Mouse (Mus musculus): ENCODE data around the gene Ddost. TPM values are rescaled to one million over a fixed set of nuclear protein-coding genes. Genes with fewer than 3 reads are reported as not detected.

Ddost gene
- polyA plus RNA-seq, 1 experiment, result 98.3 TPM

DNA sequence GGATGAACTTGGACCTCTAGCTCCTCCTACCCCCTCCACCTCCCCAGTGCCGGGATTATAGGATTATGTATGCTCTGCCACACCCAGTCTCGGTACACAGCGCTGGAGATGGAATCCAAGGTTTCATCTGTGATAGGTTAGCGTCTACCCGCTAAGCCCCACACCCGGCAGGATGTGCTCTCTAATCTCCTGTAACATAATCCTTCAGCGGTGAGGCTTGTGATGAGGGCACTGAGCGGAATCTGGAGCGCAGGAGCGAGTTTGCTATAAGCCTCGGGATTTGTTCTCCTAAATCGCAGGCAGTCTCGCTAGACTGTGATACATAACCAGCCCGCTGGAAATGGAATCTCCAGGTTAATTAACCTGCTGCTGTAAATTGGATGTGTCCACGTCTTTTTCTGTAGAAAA is 25.7 kb downstream of the Ddost start:
- H3K4me3 ChIP-seq (replicated peaks; ENCODE audit: insufficient read depth, low read depth, low read length), result no peak overlapping the region
- 38% methylated on average over 15 of the region's 15 CpGs for WGBS
- no peak for DNase-seq
- TF ChIP-seq POLR2A (IDR thresholded peaks at IDR 0.05; ENCODE audit: borderline replicate concordance, insufficient read depth, low read length) (no peak), CTCF (IDR thresholded peaks at IDR 0.05; ENCODE audit: borderline replicate concordance, insufficient read depth, low read depth, low read length) (no peak)
- no peak overlapping the region for H3K27ac ChIP-seq (ENCODE audit: insufficient read depth, low read length)
- H3K4me1 ChIP-seq (ENCODE audit: control insufficient read depth, insufficient read depth, low read length), result peaks cover 12% of the 10 kb centered on the region
- no peaks in the 10 kb centered on the region for H3K27me3 ChIP-seq (ENCODE audit: control insufficient read depth, insufficient read depth, low read length)

DNA sequence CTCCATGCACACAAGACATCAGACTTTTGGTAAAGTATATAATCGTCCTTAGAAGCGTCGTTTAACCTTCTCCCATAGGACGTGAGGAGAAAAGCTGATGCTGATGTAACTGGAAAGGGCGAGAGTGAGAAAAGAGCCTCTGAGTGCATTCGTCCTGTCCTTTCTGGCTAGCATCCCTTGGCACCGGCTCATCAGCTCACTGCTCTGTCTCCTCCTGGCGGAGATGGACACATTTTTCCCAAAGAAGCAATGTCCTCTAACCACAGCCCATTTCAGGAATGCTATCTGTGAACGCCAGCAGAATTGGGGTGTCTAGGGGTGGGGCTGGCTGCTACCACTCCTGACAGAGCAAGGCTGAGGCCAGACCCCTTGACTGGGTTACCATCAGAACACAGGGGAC is 27.1 kb downstream of the Ddost start:
- peak; percentile 40 to 54 for DNase-seq
- H3K27me3 ChIP-seq (ENCODE audit: control insufficient read depth, insufficient read depth, low read length), result no peaks in the 10 kb centered on the region
- peak; percentile 48; the same call in 1 of the 2 replicates for TF ChIP-seq CTCF (IDR thresholded peaks at IDR 0.05; ENCODE audit: borderline replicate concordance, insufficient read depth, low read depth, low read length)
- TF ChIP-seq POLR2A (IDR thresholded peaks at IDR 0.05; ENCODE audit: borderline replicate concordance, insufficient read depth, low read length), result no peak
- 18% methylated on average over 9 of the region's 9 CpGs for WGBS
- no peak overlapping the region for H3K4me3 ChIP-seq (replicated peaks; ENCODE audit: insufficient read depth, low read depth, low read length)
- peaks cover 12% of the 10 kb centered on the region for H3K4me1 ChIP-seq (ENCODE audit: control insufficient read depth, insufficient read depth, low read length)
- H3K27ac ChIP-seq (ENCODE audit: insufficient read depth, low read length), result no peak overlapping the region

DNA sequence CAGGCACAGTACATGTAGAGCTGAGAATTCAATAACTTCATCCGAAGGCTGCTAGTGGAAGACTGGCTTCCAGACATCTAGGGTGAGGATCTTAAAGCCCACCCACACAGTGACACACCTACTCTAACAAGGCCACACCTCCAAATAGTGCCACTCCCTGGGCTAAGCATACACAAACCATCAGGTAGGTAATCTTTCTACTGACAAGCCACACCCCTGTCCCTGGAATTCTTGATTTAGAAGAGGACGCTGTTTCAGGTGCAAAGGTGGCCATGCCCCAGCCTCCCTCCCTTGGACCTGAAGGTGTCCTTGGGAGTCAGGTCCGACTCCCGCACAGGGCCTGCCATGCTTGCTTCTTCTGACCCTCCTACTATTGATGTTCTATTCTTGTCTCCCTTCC is 28.6 kb downstream of the Ddost start:
- TF ChIP-seq POLR2A (IDR thresholded peaks at IDR 0.05; ENCODE audit: borderline replicate concordance, insufficient read depth, low read length) (no peak), CTCF (IDR thresholded peaks at IDR 0.05; ENCODE audit: borderline replicate concordance, insufficient read depth, low read depth, low read length) (no peak)
- no peak for DNase-seq
- WGBS, result 93% methylated on average over 4 of the region's 4 CpGs
- H3K27me3 ChIP-seq (ENCODE audit: control insufficient read depth, insufficient read depth, low read length), result no peaks in the 10 kb centered on the region
- H3K4me3 ChIP-seq (replicated peaks; ENCODE audit: insufficient read depth, low read depth, low read length), result no peak overlapping the region
- no peak overlapping the region for H3K27ac ChIP-seq (ENCODE audit: insufficient read depth, low read length)
- H3K4me1 ChIP-seq (ENCODE audit: control insufficient read depth, insufficient read depth, low read length), result peaks cover 12% of the 10 kb centered on the region

DNA sequence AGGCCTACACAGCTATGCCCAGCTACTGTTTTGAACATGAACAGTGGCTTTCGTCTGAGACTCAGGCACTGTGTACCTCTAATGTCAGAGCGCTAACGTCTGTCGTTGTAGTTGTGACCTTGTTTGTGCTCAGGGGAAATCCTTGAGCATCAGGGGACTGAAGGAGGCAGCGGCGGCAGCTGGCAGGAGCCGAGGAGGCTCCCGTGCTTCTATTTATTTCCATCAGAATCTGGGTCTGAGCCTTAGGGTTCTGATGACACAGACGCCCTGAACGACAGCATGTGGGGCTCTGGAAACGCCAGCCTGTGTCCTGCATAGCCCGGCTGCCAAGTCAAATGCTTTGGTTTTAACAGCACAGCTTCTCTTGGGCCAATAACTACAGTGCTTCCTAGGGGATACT is 30.5 kb downstream of the Ddost start:
- Histone ChIP-seq H3K27me3 (ENCODE audit: control insufficient read depth, insufficient read depth, low read length) (no peaks in the 10 kb centered on the region), H3K4me1 (ENCODE audit: control insufficient read depth, insufficient read depth, low read length) (peaks cover 12% of the 10 kb centered on the region), H3K4me3 (replicated peaks; ENCODE audit: insufficient read depth, low read depth, low read length) (no peak overlapping the region), H3K27ac (ENCODE audit: insufficient read depth, low read length) (no peak overlapping the region)
- 39% methylated on average over 12 of the region's 12 CpGs for WGBS
- TF ChIP-seq CTCF (IDR thresholded peaks at IDR 0.05; ENCODE audit: borderline replicate concordance, insufficient read depth, low read depth, low read length) (no peak), POLR2A (IDR thresholded peaks at IDR 0.05; ENCODE audit: borderline replicate concordance, insufficient read depth, low read length) (no peak)
- DNase-seq, result peak; percentile 14 to 48

DNA sequence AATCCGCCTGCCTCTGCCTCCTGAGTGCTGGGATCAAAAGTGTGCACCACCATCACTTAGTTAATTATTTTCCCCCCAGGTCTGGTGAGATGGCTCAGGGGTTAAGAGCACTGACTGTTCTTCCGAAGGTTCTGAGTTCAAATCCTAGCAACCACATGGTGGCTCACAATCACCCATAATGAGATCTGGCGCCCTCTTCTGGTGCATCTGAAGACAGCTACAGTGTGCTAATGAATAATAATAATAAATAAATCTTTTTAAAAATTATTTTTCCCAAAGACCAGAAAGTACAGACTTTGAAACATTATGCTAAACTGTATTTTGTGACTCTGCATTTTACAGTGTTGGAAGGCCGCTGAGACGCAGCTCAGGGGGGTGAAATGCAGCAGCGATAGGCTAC is 31.1 kb downstream of the Ddost start:
- H3K4me1 ChIP-seq (ENCODE audit: control insufficient read depth, insufficient read depth, low read length), result peaks cover 18% of the 10 kb centered on the region
- H3K27me3 ChIP-seq (ENCODE audit: control insufficient read depth, insufficient read depth, low read length), result no peaks in the 10 kb centered on the region
- DNase-seq, result no peak
- no peak for TF ChIP-seq CTCF (IDR thresholded peaks at IDR 0.05; ENCODE audit: borderline replicate concordance, insufficient read depth, low read depth, low read length)
- no peak for TF ChIP-seq POLR2A (IDR thresholded peaks at IDR 0.05; ENCODE audit: borderline replicate concordance, insufficient read depth, low read length)
- H3K27ac ChIP-seq (ENCODE audit: insufficient read depth, low read length), result no peak overlapping the region
- WGBS, result 87% methylated on average over 6 of the region's 6 CpGs
- H3K4me3 ChIP-seq (replicated peaks; ENCODE audit: insufficient read depth, low read depth, low read length), result no peak overlapping the region

DNA sequence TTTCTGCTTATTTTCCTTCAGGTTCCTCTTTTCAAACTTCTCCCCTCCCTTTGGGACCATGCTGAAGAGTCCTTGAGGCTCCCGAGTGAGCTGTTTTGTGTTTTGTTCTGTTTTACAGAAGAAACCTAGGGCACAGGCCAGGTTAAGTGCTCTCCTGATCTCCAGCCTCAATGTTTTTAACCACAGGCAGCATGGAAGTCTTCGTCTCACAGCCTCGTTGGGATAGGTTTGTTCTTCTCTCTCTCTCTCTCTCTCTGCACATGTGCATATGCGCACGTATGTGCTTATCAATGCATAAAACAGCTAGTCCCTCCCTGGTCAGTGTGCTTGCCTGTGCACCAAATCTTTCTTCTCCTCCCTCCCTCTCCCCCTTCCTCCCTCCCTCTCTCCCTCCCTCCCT is 32.3 kb downstream of the Ddost start:
- TF ChIP-seq CTCF (IDR thresholded peaks at IDR 0.05; ENCODE audit: borderline replicate concordance, insufficient read depth, low read depth, low read length) (no peak), POLR2A (IDR thresholded peaks at IDR 0.05; ENCODE audit: borderline replicate concordance, insufficient read depth, low read length) (no peak)
- 87% methylated on average over 5 of the region's 5 CpGs for WGBS
- DNase-seq, result no peak
- Histone ChIP-seq H3K27me3 (ENCODE audit: control insufficient read depth, insufficient read depth, low read length) (no peaks in the 10 kb centered on the region), H3K4me1 (ENCODE audit: control insufficient read depth, insufficient read depth, low read length) (peaks cover 19% of the 10 kb centered on the region), H3K4me3 (replicated peaks; ENCODE audit: insufficient read depth, low read depth, low read length) (no peak overlapping the region), H3K27ac (ENCODE audit: insufficient read depth, low read length) (no peak overlapping the region)

DNA sequence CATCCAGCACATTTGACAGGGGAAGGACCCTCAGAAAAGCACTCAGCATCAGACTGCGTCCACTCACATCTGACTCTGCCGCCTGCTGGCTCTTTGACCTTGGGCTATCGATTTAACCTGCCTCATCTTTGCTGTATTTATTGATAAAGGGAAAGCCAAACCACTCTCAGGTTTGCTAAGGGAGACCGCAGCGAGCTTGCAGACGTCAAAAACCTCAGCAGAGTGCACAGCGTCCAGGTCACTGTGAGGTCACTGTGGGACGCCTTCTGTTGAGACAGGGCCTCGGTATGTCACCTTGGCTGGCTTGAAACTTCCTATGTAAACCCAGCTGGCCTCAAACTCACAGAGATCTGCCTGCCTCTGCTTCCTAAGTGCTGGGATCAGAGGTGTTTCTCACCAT is 32.8 kb downstream of the Ddost start:
- no peaks in the 10 kb centered on the region for H3K27me3 ChIP-seq (ENCODE audit: control insufficient read depth, insufficient read depth, low read length)
- DNase-seq, result no peak
- TF ChIP-seq CTCF (IDR thresholded peaks at IDR 0.05; ENCODE audit: borderline replicate concordance, insufficient read depth, low read depth, low read length) (no peak), POLR2A (IDR thresholded peaks at IDR 0.05; ENCODE audit: borderline replicate concordance, insufficient read depth, low read length) (no peak)
- H3K4me3 ChIP-seq (replicated peaks; ENCODE audit: insufficient read depth, low read depth, low read length), result no peak overlapping the region
- peaks cover 19% of the 10 kb centered on the region for H3K4me1 ChIP-seq (ENCODE audit: control insufficient read depth, insufficient read depth, low read length)
- no peak overlapping the region for H3K27ac ChIP-seq (ENCODE audit: insufficient read depth, low read length)
- WGBS, result 90% methylated on average over 9 of the region's 9 CpGs

DNA sequence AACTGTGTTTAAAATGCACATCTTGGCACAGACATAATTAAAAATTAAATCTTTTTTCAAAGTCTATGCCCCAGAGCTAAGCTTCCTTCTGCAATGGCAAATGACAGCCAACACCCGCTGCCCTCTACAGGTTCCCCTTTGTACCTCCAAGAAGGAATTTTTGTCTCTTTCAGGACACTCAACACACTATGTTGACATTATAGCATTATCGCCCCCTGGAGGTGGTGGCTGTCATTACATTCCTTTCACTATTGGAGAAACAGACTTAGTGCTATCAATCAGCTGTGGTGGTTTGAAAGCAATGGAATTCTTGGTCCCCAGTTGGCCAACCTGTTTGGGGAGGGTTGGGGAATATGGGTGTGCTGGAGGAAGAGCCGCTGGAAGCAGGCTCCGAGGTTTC is 35.4 kb downstream of the Ddost start:
- Histone ChIP-seq H3K27ac (ENCODE audit: insufficient read depth, low read length) (no peak overlapping the region), H3K4me1 (ENCODE audit: control insufficient read depth, insufficient read depth, low read length) (peaks cover 35% of the 10 kb centered on the region), H3K4me3 (replicated peaks; ENCODE audit: insufficient read depth, low read depth, low read length) (no peak overlapping the region), H3K27me3 (ENCODE audit: control insufficient read depth, insufficient read depth, low read length) (no peaks in the 10 kb centered on the region)
- 39% methylated on average over 4 of the region's 4 CpGs for WGBS
- no peak for TF ChIP-seq POLR2A (IDR thresholded peaks at IDR 0.05; ENCODE audit: borderline replicate concordance, insufficient read depth, low read length)
- TF ChIP-seq CTCF (IDR thresholded peaks at IDR 0.05; ENCODE audit: borderline replicate concordance, insufficient read depth, low read depth, low read length), result peak; percentile 52; the same call in 1 of the 2 replicates
- peak; percentile 44 to 58 for DNase-seq

Data from cerebellum, adult 2 months (tissue).